Mouse (Mus musculus): ENCODE measurements at regions not wholly inside any gene's neighbourhood (a gene's known extent, or its start where the extent isn't known, plus 50 kb on each side); places are given as distances from the start of the nearest gene placed in this dataset.

- no peak for TF ChIP-seq CTCF (IDR thresholded peaks at IDR 0.05; ENCODE audit: borderline replicate concordance, control insufficient read depth, extremely low read depth, insufficient read depth, low read length, poor library complexity)
- no peak for TF ChIP-seq POLR2A (IDR thresholded peaks at IDR 0.05; ENCODE audit: control insufficient read depth, extremely low read depth, insufficient read depth, low read length, poor library complexity)
Measured at GRCm38 (mm10) chr17:51646416-51646815, 186.7 kb downstream of the Satb1 start.

Data from thymus, adult 2 months (tissue).